Mouse (Mus musculus): ENCODE results near the gene Ahnak2. TPM values are rescaled to one million over a fixed set of nuclear protein-coding genes. Genes with fewer than 3 reads are reported as not detected.

Ahnak2 gene
- polyA plus RNA-seq, 1 experiment from 2014 or later = 0.61 TPM

- peak overlapping the region; percentile 89 for H3K27ac ChIP-seq (ENCODE audit: low read depth, low read length)
- H3K36me3 ChIP-seq (ENCODE audit: control insufficient read depth, insufficient read depth, low read length) = no peaks in the 10 kb centered on the region
- H3K4me1 ChIP-seq (ENCODE audit: control insufficient read depth, insufficient read depth, low read length) = 0 out of 2 replicates have a peak, but pooled peaks cover 7% of the 10 kb centered on the region
- no peaks in the 10 kb centered on the region for H3K9me3 ChIP-seq (ENCODE audit: control insufficient read depth, low read length)
- H3K4me2 ChIP-seq (ENCODE audit: low read depth) = no peak overlapping the region
- H3K9ac ChIP-seq (ENCODE audit: low read length) = 0 out of 2 replicates have a peak overlapping the region, but pooled peaks have one; percentile 14
- ATAC-seq (ENCODE audit: insufficient read depth, low FRiP score, low TSS enrichment) (0 out of 2 replicates have a peak, but pooled peaks have one; percentile 1), DNase-seq (ENCODE audit: low spot score) (no peak)
- no peaks in the 10 kb centered on the region for H3K27me3 ChIP-seq (ENCODE audit: control insufficient read depth, insufficient read depth, low read length)
- H3K4me3 ChIP-seq (ENCODE audit: low read depth, low read length) = no peak overlapping the region
- 80% methylated on average over 8 of the region's 8 CpGs for WGBS
Observed at GRCm38 (mm10) chr12:112747606-112747970, 54.9 kb downstream of the Ahnak2 start.

DNA sequence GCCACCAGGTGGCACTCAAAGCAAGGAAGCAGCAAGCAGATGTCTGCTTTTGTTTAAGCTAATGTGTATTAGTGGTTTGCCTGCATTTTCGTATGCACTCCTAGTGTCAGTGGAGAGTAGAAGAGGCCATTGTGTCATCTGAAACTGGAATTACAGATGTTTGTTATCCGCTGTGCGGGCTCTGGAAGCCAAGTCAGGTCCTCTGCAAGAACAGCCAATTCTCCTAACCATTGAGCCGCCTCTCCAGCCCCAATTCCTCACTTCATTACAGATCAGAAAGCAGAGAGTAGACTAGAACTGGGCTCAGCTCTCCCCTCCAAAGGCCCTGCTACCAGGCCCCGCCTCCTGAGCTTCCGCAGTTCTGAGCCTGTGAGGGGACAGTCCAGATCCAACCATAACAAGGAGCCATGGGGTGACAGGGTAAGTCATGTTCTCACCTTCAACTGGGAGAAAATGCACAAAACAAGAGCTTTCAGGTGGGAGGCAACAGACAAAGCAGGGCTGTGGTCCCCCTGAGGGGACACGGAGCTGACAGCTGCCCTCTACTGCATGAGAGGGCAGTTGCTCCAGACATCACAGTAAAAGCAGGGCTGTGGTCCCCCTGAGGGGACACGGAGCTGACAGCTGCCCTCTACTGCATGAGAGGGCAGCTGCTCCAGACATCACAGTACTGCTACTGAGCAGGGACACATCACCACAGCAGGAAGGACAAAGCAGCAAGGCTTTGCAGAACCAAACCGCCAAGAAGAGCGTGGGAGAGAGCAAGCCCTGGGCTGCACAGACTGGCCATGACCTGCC is 55.5 kb downstream of the Ahnak2 start:
- peak overlapping the region; percentile 47; the same call in 1 of the 2 replicates for H3K9ac ChIP-seq (ENCODE audit: low read length)
- peak overlapping the region; percentile 89 for H3K27ac ChIP-seq (ENCODE audit: low read depth, low read length)
- DNase-seq (ENCODE audit: low spot score) (peak; percentile 58), ATAC-seq (ENCODE audit: insufficient read depth, low FRiP score, low TSS enrichment) (peak; percentile 76)
- no peak overlapping the region for H3K4me2 ChIP-seq (ENCODE audit: low read depth)
- no peaks in the 10 kb centered on the region for H3K27me3 ChIP-seq (ENCODE audit: control insufficient read depth, insufficient read depth, low read length)
- WGBS = 24% methylated on average over 10 of the region's 10 CpGs
- no peak overlapping the region for H3K4me3 ChIP-seq (ENCODE audit: low read depth, low read length)
- H3K4me1 ChIP-seq (ENCODE audit: control insufficient read depth, insufficient read depth, low read length) = 0 out of 2 replicates have a peak, but pooled peaks cover 7% of the 10 kb centered on the region
- H3K36me3 ChIP-seq (ENCODE audit: control insufficient read depth, insufficient read depth, low read length) = no peaks in the 10 kb centered on the region
- H3K9me3 ChIP-seq (ENCODE audit: control insufficient read depth, low read length) = no peaks in the 10 kb centered on the region

GRCm38 (mm10) chr12:112746461-112746807 is 56.0 kb downstream of the Ahnak2 start:
- Histone ChIP-seq H3K4me3 (ENCODE audit: low read depth, low read length) (no peak overlapping the region), H3K9me3 (ENCODE audit: control insufficient read depth, low read length) (no peaks in the 10 kb centered on the region), H3K4me2 (ENCODE audit: low read depth) (no peak overlapping the region), H3K27ac (ENCODE audit: low read depth, low read length) (peak overlapping the region; percentile 89; the same call in 1 of the 2 replicates), H3K9ac (ENCODE audit: low read length) (no peak overlapping the region; the same call in 1 of the 2 replicates), H3K27me3 (ENCODE audit: control insufficient read depth, insufficient read depth, low read length) (no peaks in the 10 kb centered on the region), H3K36me3 (ENCODE audit: control insufficient read depth, insufficient read depth, low read length) (no peaks in the 10 kb centered on the region), H3K4me1 (ENCODE audit: control insufficient read depth, insufficient read depth, low read length) (0 out of 2 replicates have a peak, but pooled peaks cover 7% of the 10 kb centered on the region)
- ATAC-seq (ENCODE audit: insufficient read depth, low FRiP score, low TSS enrichment) (peak; percentile 30; the same call in 1 of the 2 replicates), DNase-seq (ENCODE audit: low spot score) (no peak)
- 81% methylated on average over 4 of the region's 4 CpGs for WGBS

- H3K4me3 ChIP-seq (ENCODE audit: low read depth, low read length) = no peak overlapping the region
- ATAC-seq (ENCODE audit: insufficient read depth, low FRiP score, low TSS enrichment) = no peak
- H3K4me1 ChIP-seq (ENCODE audit: control insufficient read depth, insufficient read depth, low read length) = 0 out of 2 replicates have a peak, but pooled peaks cover 7% of the 10 kb centered on the region
- no peak for DNase-seq (ENCODE audit: low spot score)
- H3K9ac ChIP-seq (ENCODE audit: low read length) = no peak overlapping the region
- H3K9me3 ChIP-seq (ENCODE audit: control insufficient read depth, low read length) = no peaks in the 10 kb centered on the region
- no peak overlapping the region for H3K27ac ChIP-seq (ENCODE audit: low read depth, low read length)
- WGBS = 93% methylated on average over 10 of the region's 10 CpGs
- H3K36me3 ChIP-seq (ENCODE audit: control insufficient read depth, insufficient read depth, low read length) = no peaks in the 10 kb centered on the region
- H3K27me3 ChIP-seq (ENCODE audit: control insufficient read depth, insufficient read depth, low read length) = no peaks in the 10 kb centered on the region
- H3K4me2 ChIP-seq (ENCODE audit: low read depth) = no peak overlapping the region
Observed at GRCm38 (mm10) chr12:112745716-112746115, 56.7 kb downstream of the Ahnak2 start.

DNA sequence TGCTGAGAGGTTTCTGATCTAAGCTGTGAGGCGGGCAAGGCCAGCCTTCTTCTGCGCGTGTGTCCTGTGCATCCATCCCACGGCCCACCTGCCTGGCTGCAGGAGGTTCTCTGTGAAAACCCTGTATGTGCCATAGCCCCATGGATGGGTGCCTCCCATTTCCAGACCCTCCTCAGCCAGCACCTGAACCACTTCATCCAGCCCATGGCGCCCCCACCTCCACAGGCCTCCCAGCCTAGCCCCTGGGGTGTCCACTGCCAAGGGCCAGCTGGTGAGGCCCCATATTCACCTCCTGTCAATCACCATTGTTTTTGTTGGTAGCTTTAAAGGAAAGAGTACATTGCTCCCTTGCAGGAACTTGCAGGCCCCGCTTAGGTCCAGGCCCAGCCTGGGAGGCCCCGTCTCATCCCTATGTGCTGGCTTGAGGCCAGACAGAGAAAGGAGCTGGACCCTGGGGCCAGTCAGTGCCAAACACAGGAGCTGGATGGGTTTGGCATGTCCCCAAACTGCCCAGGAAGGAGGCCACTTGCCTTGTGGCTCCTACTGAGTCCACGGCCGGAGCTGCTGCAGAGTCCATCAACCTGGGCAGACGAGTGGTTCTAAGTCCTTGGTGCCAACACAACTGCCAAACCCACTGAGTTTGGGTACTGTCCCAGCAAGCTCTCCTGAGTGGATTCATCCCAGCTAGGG is 57.4 kb downstream of the Ahnak2 start:
- Histone ChIP-seq H3K27ac (ENCODE audit: low read depth, low read length) (no peak overlapping the region), H3K27me3 (ENCODE audit: control insufficient read depth, insufficient read depth, low read length) (no peaks in the 10 kb centered on the region), H3K4me1 (ENCODE audit: control insufficient read depth, insufficient read depth, low read length) (0 out of 2 replicates have a peak, but pooled peaks cover 7% of the 10 kb centered on the region), H3K36me3 (ENCODE audit: control insufficient read depth, insufficient read depth, low read length) (no peaks in the 10 kb centered on the region), H3K9me3 (ENCODE audit: control insufficient read depth, low read length) (no peaks in the 10 kb centered on the region), H3K4me3 (ENCODE audit: low read depth, low read length) (no peak overlapping the region), H3K4me2 (ENCODE audit: low read depth) (no peak overlapping the region), H3K9ac (ENCODE audit: low read length) (no peak overlapping the region)
- DNase-seq (ENCODE audit: low spot score) = no peak
- WGBS = 92% methylated on average over 10 of the region's 10 CpGs
- ATAC-seq (ENCODE audit: insufficient read depth, low FRiP score, low TSS enrichment) = no peak

- ATAC-seq (ENCODE audit: insufficient read depth, low FRiP score, low TSS enrichment) = no peak
- no peak for DNase-seq (ENCODE audit: low spot score)
- Histone ChIP-seq H3K36me3 (ENCODE audit: control insufficient read depth, insufficient read depth, low read length) (no peaks in the 10 kb centered on the region; the same call in 1 of the 2 replicates), H3K4me1 (ENCODE audit: control insufficient read depth, insufficient read depth, low read length) (0 out of 2 replicates have a peak, but pooled peaks cover 7% of the 10 kb centered on the region), H3K4me2 (ENCODE audit: low read depth) (no peak overlapping the region), H3K9me3 (ENCODE audit: control insufficient read depth, low read length) (no peaks in the 10 kb centered on the region), H3K4me3 (ENCODE audit: low read depth, low read length) (no peak overlapping the region), H3K27ac (ENCODE audit: low read depth, low read length) (no peak overlapping the region), H3K27me3 (ENCODE audit: control insufficient read depth, insufficient read depth, low read length) (no peaks in the 10 kb centered on the region), H3K9ac (ENCODE audit: low read length) (no peak overlapping the region)
- WGBS = 88% methylated on average over 11 of the region's 11 CpGs
Observed at GRCm38 (mm10) chr12:112744211-112744610, 58.2 kb downstream of the Ahnak2 start.

- H3K27ac ChIP-seq (ENCODE audit: low read depth, low read length) = no peak overlapping the region
- no peaks in the 10 kb centered on the region; the same call in 1 of the 2 replicates for H3K36me3 ChIP-seq (ENCODE audit: control insufficient read depth, insufficient read depth, low read length)
- WGBS = 62% methylated on average over 25 of the region's 25 CpGs
- no peak overlapping the region for H3K9ac ChIP-seq (ENCODE audit: low read length)
- peak; percentile 66 for ATAC-seq (ENCODE audit: insufficient read depth, low FRiP score, low TSS enrichment)
- no peak overlapping the region for H3K4me3 ChIP-seq (ENCODE audit: low read depth, low read length)
- no peaks in the 10 kb centered on the region for H3K27me3 ChIP-seq (ENCODE audit: control insufficient read depth, insufficient read depth, low read length)
- 0 out of 2 replicates have a peak, but pooled peaks cover 7% of the 10 kb centered on the region for H3K4me1 ChIP-seq (ENCODE audit: control insufficient read depth, insufficient read depth, low read length)
- H3K4me2 ChIP-seq (ENCODE audit: low read depth) = no peak overlapping the region
- no peaks in the 10 kb centered on the region for H3K9me3 ChIP-seq (ENCODE audit: control insufficient read depth, low read length)
- DNase-seq (ENCODE audit: low spot score) = peak; percentile 79
Observed at GRCm38 (mm10) chr12:112743168-112743975, 59.1 kb downstream of the Ahnak2 start.

DNA sequence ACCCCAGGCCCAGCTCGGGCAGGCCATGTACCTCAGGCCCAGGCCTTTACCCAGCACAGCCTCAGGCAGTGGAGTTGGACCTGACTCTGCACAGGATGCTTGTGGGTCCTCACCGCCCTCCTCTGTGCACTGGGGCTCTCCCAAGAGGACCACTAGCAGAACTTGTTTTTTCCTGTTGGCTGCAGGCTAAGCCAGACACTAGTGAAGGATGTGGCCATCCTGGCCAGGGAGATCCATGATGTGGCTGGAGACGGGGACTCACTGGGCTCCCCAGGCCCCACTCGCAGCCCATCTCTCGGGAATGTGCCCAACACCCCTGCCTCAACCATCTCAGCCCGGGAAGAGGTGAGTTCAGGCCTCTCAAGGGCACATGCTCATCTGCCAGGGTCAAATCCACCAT is 59.7 kb downstream of the Ahnak2 start:
- Histone ChIP-seq H3K27ac (ENCODE audit: low read depth, low read length) (no peak overlapping the region), H3K4me1 (ENCODE audit: control insufficient read depth, insufficient read depth, low read length) (0 out of 2 replicates have a peak, but pooled peaks cover 7% of the 10 kb centered on the region), H3K9ac (ENCODE audit: low read length) (no peak overlapping the region), H3K9me3 (ENCODE audit: control insufficient read depth, low read length) (no peaks in the 10 kb centered on the region), H3K36me3 (ENCODE audit: control insufficient read depth, insufficient read depth, low read length) (no peaks in the 10 kb centered on the region; the same call in 1 of the 2 replicates), H3K4me2 (ENCODE audit: low read depth) (no peak overlapping the region), H3K4me3 (ENCODE audit: low read depth, low read length) (no peak overlapping the region), H3K27me3 (ENCODE audit: control insufficient read depth, insufficient read depth, low read length) (no peaks in the 10 kb centered on the region)
- DNase-seq (ENCODE audit: low spot score) (no peak), ATAC-seq (ENCODE audit: insufficient read depth, low FRiP score, low TSS enrichment) (no peak)
- 70% methylated on average over 6 of the region's 6 CpGs for WGBS
